Mouse (Mus musculus) midbrain, embryonic 10.5 days (tissue): ENCODE measurements at regions not wholly inside any gene's neighbourhood (a gene's known extent, or its start where the extent isn't known, plus 50 kb on each side); places are given as distances from the start of the nearest gene placed in this dataset.

Experiments
- DNase-seq: peaks from one replicate; pipeline ENCODE4 v3.0.0-alpha.2; 2017; ENCODE audit warnings: low spot score
- H3K27ac ChIP-seq: fragments of 300-500 bp; sonication (generic); replicated peaks from 2 replicates; pipeline ENCODE4 v1.5.1; 2016; ENCODE audit warnings: mild to moderate bottlenecking
- H3K27me3 ChIP-seq: fragments of 300-500 bp; sonication (generic); 2 replicates; pipeline ENCODE4 v1.6.1; 2016; ENCODE audit warnings: low read depth, mild to moderate bottlenecking; ENCODE audit not compliant: poor library complexity, severe bottlenecking
- H3K36me3 ChIP-seq: fragments of 300-500 bp; sonication (generic); 2 replicates; pipeline ENCODE4 v1.6.1; 2016; ENCODE audit warnings: mild to moderate bottlenecking, moderate library complexity
- H3K4me1 ChIP-seq: fragments of 300-500 bp; sonication (generic); 2 replicates; pipeline ENCODE4 v1.6.1; 2016
- H3K4me3 ChIP-seq: fragments of 300-500 bp; sonication (generic); 2 replicates; pipeline ENCODE4 v1.5.1; 2016; ENCODE audit warnings: mild to moderate bottlenecking, moderate library complexity
- H3K9me3 ChIP-seq: fragments of 300-500 bp; sonication (generic); replicated peaks from 2 replicates; pipeline ENCODE4 v1.6.1; 2016; ENCODE audit warnings: mild to moderate bottlenecking
- WGBS: fragments of 180-500 bp; shearing (Covaris S2); methylation state at CpG from one replicate; pipeline ENCODE4 v1.1.7; 2016; 5-methylcytosine and 5-hydroxymethylcytosine counted together

DNA sequence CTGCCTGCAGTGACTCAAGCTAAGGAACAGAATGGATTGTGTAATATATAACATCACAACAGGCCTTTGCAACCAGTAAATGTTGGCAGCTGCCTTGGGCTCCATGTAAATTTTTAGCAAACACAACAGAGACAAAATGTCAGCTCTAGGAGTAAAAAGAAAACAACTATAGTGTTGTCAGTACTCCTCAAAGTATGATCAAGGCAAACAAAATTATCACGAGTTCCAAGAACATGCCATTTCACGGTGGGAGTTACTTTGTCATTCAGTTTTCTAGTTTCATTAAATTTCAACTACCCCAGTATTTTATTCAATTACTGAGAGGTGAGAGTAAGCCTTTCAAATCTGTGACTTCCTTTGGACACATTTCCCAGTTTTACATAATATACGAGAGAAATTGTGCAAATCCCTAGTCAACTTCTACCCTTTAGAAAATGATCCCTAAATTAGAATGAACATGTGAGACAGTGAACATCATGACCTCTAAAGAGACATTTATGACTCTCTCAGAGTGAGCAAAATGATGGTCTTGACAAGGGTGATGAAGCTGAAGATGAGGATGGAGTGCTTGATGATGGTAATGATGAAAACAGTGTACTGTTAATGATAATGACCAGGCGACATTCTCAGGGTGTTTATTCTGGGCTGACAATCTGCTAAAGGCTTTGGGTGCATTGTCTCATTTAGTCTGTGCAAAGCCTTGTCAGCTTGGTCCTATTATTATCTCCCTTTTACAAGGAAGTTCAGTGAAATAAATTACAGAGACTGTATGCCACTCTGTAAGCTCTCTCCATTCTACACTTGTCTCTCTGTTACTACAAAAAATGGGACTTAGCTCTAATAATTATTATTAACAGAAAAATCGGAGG lies 209.7 kb upstream of the Etaa1 start:
- no peaks in the 10 kb centered on the region for H3K27me3 ChIP-seq
- no peak for DNase-seq
- WGBS, result 87% methylated on average over 5 of the region's 5 CpGs

DNA sequence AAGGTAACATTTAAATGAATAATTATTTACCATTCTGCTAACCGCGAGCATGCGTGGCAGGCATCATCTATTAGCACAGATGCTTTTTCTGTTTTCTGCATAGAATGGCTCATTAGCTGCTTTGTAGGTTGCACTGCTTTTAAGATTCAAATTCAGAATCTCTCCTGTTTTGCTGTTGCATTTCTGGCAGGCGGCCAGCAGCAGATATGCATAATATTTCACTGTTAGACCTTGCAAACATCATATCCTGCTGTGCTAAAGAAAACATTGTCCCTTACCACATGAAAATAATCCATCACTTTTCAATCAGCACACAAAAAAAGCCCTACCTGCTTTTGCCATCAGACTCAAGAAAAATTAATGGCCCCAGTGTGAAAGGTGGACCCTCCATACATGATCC lies 202.8 kb upstream of the Etaa1 start:
- no peak for DNase-seq
- WGBS, result 93% methylated on average over 4 of the region's 4 CpGs
- Histone ChIP-seq H3K27ac (no peak overlapping the region), H3K9me3 (no peaks in the 10 kb centered on the region), H3K4me1 (peaks cover 9% of the 10 kb centered on the region), H3K36me3 (no peaks in the 10 kb centered on the region), H3K4me3 (no peak overlapping the region), H3K27me3 (no peaks in the 10 kb centered on the region)

More for the DNA sequence above, 209.7 kb upstream of the Etaa1 start:
- Histone ChIP-seq H3K4me3 (no peak overlapping the region), H3K27ac (no peak overlapping the region), H3K4me1 (no peaks in the 10 kb centered on the region), H3K36me3 (no peaks in the 10 kb centered on the region), H3K9me3 (no peaks in the 10 kb centered on the region)

GRCm38 (mm10) chr11:18151788-18152563 lies 198.3 kb upstream of the Etaa1 start:
- H3K27me3 ChIP-seq, result no peaks in the 10 kb centered on the region
- no peaks in the 10 kb centered on the region for H3K9me3 ChIP-seq
- H3K4me3 ChIP-seq, result no peak overlapping the region
- peak; percentile 60 for DNase-seq
- 35% methylated on average over 6 of the region's 6 CpGs for WGBS
- H3K27ac ChIP-seq, result no peak overlapping the region
- peaks cover 9% of the 10 kb centered on the region for H3K4me1 ChIP-seq
- no peaks in the 10 kb centered on the region for H3K36me3 ChIP-seq

DNA sequence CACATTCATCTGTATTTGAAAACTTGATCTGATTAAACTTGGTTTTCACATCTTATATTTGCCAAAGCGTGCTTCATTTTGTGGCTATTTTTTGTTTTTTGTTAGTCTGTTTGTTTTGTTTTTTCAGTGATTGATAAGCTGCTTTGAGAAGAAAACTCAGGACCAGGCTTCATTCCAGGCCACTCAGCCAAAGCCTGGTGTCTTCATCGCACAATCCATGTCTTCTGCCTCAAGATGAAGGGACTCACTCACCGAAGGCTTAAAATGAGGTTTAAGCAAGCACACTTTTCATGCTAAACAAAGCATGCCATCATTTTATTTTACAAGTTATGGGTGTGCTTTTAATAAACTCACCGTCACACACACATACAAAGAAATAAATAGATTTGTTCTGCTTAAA lies 197.7 kb upstream of the Etaa1 start:
- Histone ChIP-seq H3K27me3 (no peaks in the 10 kb centered on the region), H3K36me3 (no peaks in the 10 kb centered on the region), H3K4me1 (peaks cover 9% of the 10 kb centered on the region), H3K4me3 (no peak overlapping the region), H3K9me3 (no peaks in the 10 kb centered on the region), H3K27ac (no peak overlapping the region)
- 74% methylated on average over 4 of the region's 4 CpGs for WGBS
- DNase-seq, result no peak

DNA sequence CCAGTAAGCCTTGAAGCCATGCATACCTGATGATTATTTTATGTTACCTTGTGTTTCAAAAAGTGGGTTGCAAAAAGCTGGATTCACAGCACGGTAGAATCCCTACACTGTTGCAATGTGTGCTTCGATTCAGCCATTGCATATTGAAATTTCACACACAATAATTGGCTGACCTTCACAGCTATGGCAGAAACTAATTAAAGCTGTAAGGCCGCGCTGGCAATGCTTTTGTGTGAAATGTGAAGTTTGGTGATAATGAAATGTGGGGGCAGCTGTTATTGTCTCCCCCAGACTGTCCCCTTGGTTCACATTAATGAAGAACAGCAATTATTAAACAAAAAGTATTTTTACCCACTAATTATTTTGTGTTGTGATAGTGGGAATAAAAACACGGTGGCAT lies 173.8 kb upstream of the Etaa1 start:
- no peak overlapping the region for H3K27ac ChIP-seq
- no peak for DNase-seq
- 84% methylated on average over 5 of the region's 5 CpGs for WGBS
- H3K36me3 ChIP-seq, result no peaks in the 10 kb centered on the region
- no peaks in the 10 kb centered on the region for H3K9me3 ChIP-seq
- H3K27me3 ChIP-seq, result no peaks in the 10 kb centered on the region
- no peak overlapping the region for H3K4me3 ChIP-seq
- no peaks in the 10 kb centered on the region for H3K4me1 ChIP-seq

DNA sequence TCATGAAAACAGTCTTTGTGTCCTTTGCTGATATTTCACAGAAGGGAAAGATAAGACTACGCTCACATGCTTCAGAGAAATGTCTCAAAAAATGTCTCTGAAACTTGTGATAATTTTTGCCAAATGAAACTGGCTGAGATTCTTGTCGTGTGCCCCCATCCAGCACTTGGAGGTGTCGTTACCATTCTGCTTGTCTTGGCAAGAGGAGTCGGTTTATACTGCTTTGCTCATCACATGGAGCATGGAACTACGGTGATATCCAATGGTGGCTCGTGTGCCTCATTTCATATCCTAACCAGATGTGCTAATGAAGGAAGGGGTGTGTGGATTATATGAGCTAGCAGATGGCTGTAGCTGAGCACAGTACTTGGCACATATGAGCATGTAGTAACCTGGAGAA lies 169.4 kb upstream of the Etaa1 start:
- no peak overlapping the region for H3K27ac ChIP-seq
- no peaks in the 10 kb centered on the region for H3K36me3 ChIP-seq
- no peaks in the 10 kb centered on the region for H3K9me3 ChIP-seq
- 91% methylated on average over 6 of the region's 6 CpGs for WGBS
- no peaks in the 10 kb centered on the region for H3K27me3 ChIP-seq
- no peaks in the 10 kb centered on the region for H3K4me1 ChIP-seq
- DNase-seq, result no peak
- H3K4me3 ChIP-seq, result no peak overlapping the region

DNA sequence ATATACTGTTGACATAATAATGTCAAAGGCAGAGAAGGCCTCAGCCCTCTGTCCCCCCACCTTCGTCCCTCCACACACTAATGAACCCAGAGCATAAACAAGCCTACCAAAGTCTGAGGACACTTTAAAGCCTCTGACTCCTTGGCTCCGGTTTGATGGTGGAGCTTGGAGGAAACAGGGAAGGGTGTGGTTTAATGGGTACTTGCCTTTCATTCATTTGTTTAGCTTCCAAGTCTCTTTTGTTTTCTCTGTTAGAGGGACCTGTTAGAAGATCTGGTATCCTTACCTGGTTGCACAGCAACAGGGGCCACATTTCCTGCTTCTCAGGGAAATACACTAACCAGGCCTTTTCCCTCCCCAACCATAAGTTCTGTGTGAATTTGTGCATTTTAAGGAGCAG lies 168.9 kb upstream of the Etaa1 start:
- no peak for DNase-seq
- H3K36me3 ChIP-seq, result no peaks in the 10 kb centered on the region
- 76% methylated on average over 2 of the region's 2 CpGs for WGBS
- no peaks in the 10 kb centered on the region for H3K4me1 ChIP-seq
- no peaks in the 10 kb centered on the region for H3K27me3 ChIP-seq
- H3K27ac ChIP-seq, result no peak overlapping the region
- H3K4me3 ChIP-seq, result no peak overlapping the region
- H3K9me3 ChIP-seq, result no peaks in the 10 kb centered on the region

DNA sequence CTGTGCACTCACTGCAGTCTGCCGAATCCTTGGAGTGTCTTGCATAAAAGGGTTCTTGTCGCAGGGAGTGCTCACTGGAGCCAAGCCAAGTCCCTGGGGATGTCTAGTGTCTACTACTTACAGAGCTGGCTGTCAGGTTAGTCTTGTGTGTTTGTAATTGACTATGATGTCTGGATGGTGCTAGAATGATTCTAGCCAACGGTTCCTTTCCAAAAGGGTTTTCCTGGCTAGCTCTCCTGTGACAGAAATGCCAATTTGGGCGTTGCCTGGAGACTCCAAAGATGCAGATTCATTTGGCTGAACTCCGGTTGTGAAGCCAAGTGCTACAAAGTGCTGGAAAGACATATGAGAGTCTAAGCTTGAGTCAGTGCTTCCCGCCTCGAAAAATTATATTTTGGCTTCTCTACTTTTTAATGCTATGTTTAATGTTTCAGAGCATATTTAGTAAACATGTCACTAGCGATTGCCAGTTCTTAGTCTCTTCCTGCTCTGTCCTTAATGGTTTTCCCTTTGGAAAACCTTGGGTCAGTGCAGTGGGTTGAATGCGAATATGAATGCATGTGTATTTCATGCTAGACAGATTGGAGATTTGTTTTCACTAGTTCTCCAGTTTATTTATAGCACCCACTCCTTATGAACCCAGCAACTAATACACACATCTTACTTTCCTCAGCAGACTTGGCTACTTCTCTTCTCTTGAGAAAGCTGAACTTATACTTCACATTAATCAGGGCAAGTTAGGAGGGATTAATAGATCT lies 162.2 kb upstream of the Etaa1 start:
- no peak overlapping the region for H3K27ac ChIP-seq
- no peaks in the 10 kb centered on the region for H3K9me3 ChIP-seq
- H3K4me3 ChIP-seq, result no peak overlapping the region
- 86% methylated on average over 9 of the region's 9 CpGs for WGBS
- H3K27me3 ChIP-seq, result no peaks in the 10 kb centered on the region
- H3K4me1 ChIP-seq, result no peaks in the 10 kb centered on the region
- DNase-seq, result no peak
- H3K36me3 ChIP-seq, result no peaks in the 10 kb centered on the region

- H3K4me3 ChIP-seq, result no peak overlapping the region
- H3K9me3 ChIP-seq, result no peaks in the 10 kb centered on the region
- H3K27ac ChIP-seq, result no peak overlapping the region
- no peaks in the 10 kb centered on the region for H3K36me3 ChIP-seq
- DNase-seq, result no peak
- no peaks in the 10 kb centered on the region for H3K27me3 ChIP-seq
- 89% methylated on average over 3 of the region's 3 CpGs for WGBS
- H3K4me1 ChIP-seq, result no peaks in the 10 kb centered on the region
Measured at GRCm38 (mm10) chr11:18102841-18103240, 149.2 kb upstream of the Etaa1 start.

DNA sequence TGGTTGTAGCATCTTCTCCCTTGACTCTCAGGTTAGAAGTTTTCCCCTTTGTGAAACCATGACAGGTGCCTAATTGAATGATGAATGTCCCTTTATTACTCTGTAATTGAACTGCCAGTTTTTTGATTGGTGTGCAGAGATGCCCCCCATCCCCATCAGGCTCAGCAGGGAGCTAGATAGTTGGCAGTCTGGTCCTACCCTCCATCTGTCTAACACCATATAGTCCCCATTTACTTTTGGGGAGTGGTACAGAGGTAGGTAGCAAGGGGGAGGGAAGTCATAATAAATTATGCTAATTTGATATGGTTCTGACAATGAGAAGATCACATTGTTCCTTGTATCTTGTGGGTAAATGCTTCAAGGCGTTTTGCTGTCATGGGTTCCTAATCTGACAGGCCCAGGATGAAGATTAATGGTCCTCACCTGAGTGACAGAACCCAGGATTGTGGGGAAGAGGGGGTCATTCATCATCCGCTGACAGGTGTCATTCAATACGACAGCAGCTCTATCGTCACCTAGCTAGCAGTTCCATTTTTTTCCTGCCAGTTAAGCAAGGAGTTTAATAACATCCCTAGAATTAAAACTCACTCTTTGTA lies 122.3 kb upstream of the Etaa1 start:
- no peaks in the 10 kb centered on the region for H3K27me3 ChIP-seq
- no peaks in the 10 kb centered on the region for H3K9me3 ChIP-seq
- no peak overlapping the region for H3K4me3 ChIP-seq
- no peak overlapping the region for H3K27ac ChIP-seq
- H3K36me3 ChIP-seq, result no peaks in the 10 kb centered on the region
- no peaks in the 10 kb centered on the region for H3K4me1 ChIP-seq
- 84% methylated on average over 4 of the region's 4 CpGs for WGBS
- no peak for DNase-seq

GRCm38 (mm10) chr11:18070586-18071306 lies 117.1 kb upstream of the Etaa1 start:
- Histone ChIP-seq H3K36me3 (no peaks in the 10 kb centered on the region), H3K27ac (no peak overlapping the region), H3K27me3 (no peaks in the 10 kb centered on the region), H3K4me3 (no peak overlapping the region), H3K9me3 (no peaks in the 10 kb centered on the region), H3K4me1 (no peaks in the 10 kb centered on the region)
- DNase-seq, result no peak
- WGBS, result 88% methylated on average over 4 of the region's 4 CpGs

DNA sequence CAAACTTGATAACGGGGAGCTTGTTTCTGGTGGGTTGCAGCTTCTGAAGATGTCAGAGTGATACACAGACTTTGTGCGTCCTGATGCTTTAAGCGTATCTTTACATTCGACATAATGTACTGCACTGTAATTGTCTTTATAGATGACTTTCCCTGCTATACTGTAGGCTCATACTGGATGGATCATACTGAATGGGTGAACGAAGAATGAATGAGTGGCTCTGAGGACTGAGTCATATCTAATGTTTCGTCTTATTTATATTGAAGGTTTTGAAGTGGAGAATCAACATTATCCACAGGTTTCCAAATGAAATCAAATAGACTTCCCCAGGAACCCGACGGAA lies 116.3 kb upstream of the Etaa1 start:
- no peaks in the 10 kb centered on the region for H3K27me3 ChIP-seq
- no peak for DNase-seq
- H3K4me1 ChIP-seq, result no peaks in the 10 kb centered on the region
- H3K4me3 ChIP-seq, result no peak overlapping the region
- WGBS, result 88% methylated on average over 8 of the region's 8 CpGs
- no peaks in the 10 kb centered on the region for H3K9me3 ChIP-seq
- no peaks in the 10 kb centered on the region for H3K36me3 ChIP-seq
- H3K27ac ChIP-seq, result no peak overlapping the region
